Mouse (Mus musculus) neural tube, embryonic 11.5 days (tissue): ENCODE results near the gene Hbp1. TPM values are rescaled to one million over a fixed set of nuclear protein-coding genes. Genes with fewer than 3 reads are reported as not detected.
A peak's percentile ranks its signal among the peaks of the same experiment; 100 is the strongest.

Experiments
- ATAC-seq: fragments of 200-750 bp; cut with Nextera tagmentation; 2 replicates; pipeline ENCODE4 v1.8.0; 2017; ENCODE audit warnings: moderate number of reproducible peaks, mild to moderate bottlenecking, moderate TSS enrichment, moderate library complexity; ENCODE audit not compliant: insufficient read depth, low FRiP score, low TSS enrichment
- DNase-seq: peaks from one replicate; pipeline ENCODE4 v3.0.0-alpha.2; 2015; ENCODE audit warnings: low spot score
- H3K27ac ChIP-seq: fragments of 300-500 bp; sonication (generic); 2 replicates; pipeline ENCODE4 v1.5.1; 2014; ENCODE audit warnings: low read depth, mild to moderate bottlenecking, low read length
- H3K27me3 ChIP-seq: fragments of 300-500 bp; sonication (generic); 2 replicates; pipeline ENCODE4 v1.6.1; 2014; ENCODE audit warnings: mild to moderate bottlenecking, low read length, mixed read lengths; ENCODE audit not compliant: control insufficient read depth, insufficient read depth
- H3K36me3 ChIP-seq: fragments of 300-500 bp; sonication (generic); 2 replicates; pipeline ENCODE4 v1.6.1; 2014; ENCODE audit warnings: mild to moderate bottlenecking, low read length, moderate library complexity, mixed read lengths; ENCODE audit not compliant: control insufficient read depth, insufficient read depth
- H3K4me1 ChIP-seq: fragments of 300-500 bp; sonication (generic); 2 replicates; pipeline ENCODE4 v1.6.1; 2014; ENCODE audit warnings: low read length, mixed read lengths; ENCODE audit not compliant: control insufficient read depth, insufficient read depth
- H3K4me2 ChIP-seq: fragments of 300-500 bp; sonication (generic); 2 replicates; pipeline ENCODE4 v1.6.1; 2014; ENCODE audit warnings: low read depth, mild to moderate bottlenecking, moderate library complexity
- H3K4me3 ChIP-seq: fragments of 300-500 bp; sonication (generic); 2 replicates; pipeline ENCODE4 v1.5.1; 2014; ENCODE audit warnings: low read depth, low read length
- H3K9ac ChIP-seq: fragments of 300-500 bp; sonication (generic); 2 replicates; pipeline ENCODE4 v1.6.1; 2014; ENCODE audit warnings: mild to moderate bottlenecking, low read length
- H3K9me3 ChIP-seq: fragments of 300-500 bp; sonication (generic); 2 replicates; pipeline ENCODE4 v1.6.1; 2016; ENCODE audit warnings: low read length; ENCODE audit not compliant: control insufficient read depth
- WGBS: fragments of 180-500 bp; shearing (Covaris S2); extraction: QIAGEN DNeasy Blood & Tissue Kit; methylation state at CpG from one replicate; pipeline ENCODE4 v1.1.7; 2014; 5-methylcytosine and 5-hydroxymethylcytosine counted together
- polyA plus RNA-seq: library from polyadenylated mRNA; unstranded; fragments of >200 nt; fragmentation: Nextera tagmentation; extraction: Ambion mirVana; gene quantifications from 2 replicates; pipeline ENCODE4 v1.2.1, GENCODE M21; 2014

Hbp1 gene
- polyA plus RNA-seq, 1 experiment from 2014 or later = 100 TPM

DNA sequence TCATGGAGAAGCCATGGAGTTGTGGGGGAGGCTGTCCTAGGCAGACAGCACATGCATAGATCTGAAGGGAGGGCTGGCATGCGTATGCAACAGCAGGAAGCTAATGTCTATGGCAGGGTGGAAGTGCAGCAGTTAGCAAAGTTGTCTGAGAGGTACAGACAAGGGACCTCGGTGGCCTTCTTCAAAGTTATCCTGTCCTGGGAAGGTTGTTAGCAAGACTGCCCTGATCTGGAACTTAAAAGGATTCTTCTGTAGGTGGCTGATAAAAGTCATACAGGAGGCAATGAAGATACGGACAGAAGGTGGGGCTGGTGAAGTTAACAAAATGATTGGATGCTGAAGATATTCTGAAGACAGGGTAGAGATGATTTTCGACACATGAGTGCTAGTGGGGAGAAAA lies 16.1 kb upstream of the Hbp1 start:
- H3K4me3 ChIP-seq = no peak overlapping the region
- no peaks in the 10 kb centered on the region for H3K27me3 ChIP-seq
- DNase-seq (no peak), ATAC-seq (no peak)
- H3K27ac ChIP-seq = no peak overlapping the region
- H3K9me3 ChIP-seq = no peaks in the 10 kb centered on the region
- H3K4me2 ChIP-seq = no peak overlapping the region
- no peaks in the 10 kb centered on the region for H3K36me3 ChIP-seq
- H3K9ac ChIP-seq = no peak overlapping the region
- no peaks in the 10 kb centered on the region for H3K4me1 ChIP-seq
- WGBS = 88% methylated on average over 4 of the region's 4 CpGs

GRCm38 (mm10) chr12:31965517-31966212 lies 15.3 kb upstream of the Hbp1 start:
- ATAC-seq (no peak), DNase-seq (no peak)
- Histone ChIP-seq H3K4me1 (no peaks in the 10 kb centered on the region), H3K9ac (no peak overlapping the region), H3K36me3 (no peaks in the 10 kb centered on the region), H3K9me3 (no peaks in the 10 kb centered on the region), H3K4me2 (no peak overlapping the region), H3K27me3 (no peaks in the 10 kb centered on the region), H3K4me3 (no peak overlapping the region), H3K27ac (no peak overlapping the region)
- 92% methylated on average over 12 of the region's 12 CpGs for WGBS

DNA sequence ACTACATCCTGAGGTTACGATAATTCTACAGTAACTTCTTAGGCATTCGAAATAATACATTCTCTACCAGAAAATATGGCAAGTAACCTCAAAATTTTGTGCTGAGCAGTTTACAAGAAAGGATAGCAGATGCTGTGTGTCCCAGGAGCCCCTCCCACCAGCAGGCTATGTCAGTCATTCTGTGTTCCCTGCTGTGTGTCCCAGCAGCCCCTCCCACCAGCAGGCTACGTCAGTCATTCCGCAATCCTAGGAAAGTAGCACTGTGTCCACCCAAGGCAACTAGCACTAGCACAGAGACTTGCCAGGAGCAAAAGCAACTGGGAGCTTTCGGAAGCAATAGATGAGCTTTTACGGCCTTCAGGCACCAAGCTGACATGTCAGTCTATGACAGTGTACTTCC lies 13.7 kb upstream of the Hbp1 start:
- Histone ChIP-seq H3K9me3 (no peaks in the 10 kb centered on the region), H3K4me3 (no peak overlapping the region), H3K9ac (no peak overlapping the region), H3K4me1 (no peaks in the 10 kb centered on the region), H3K4me2 (no peak overlapping the region), H3K27ac (no peak overlapping the region), H3K36me3 (no peaks in the 10 kb centered on the region), H3K27me3 (no peaks in the 10 kb centered on the region)
- ATAC-seq = no peak
- 85% methylated on average over 6 of the region's 6 CpGs for WGBS
- no peak for DNase-seq

DNA sequence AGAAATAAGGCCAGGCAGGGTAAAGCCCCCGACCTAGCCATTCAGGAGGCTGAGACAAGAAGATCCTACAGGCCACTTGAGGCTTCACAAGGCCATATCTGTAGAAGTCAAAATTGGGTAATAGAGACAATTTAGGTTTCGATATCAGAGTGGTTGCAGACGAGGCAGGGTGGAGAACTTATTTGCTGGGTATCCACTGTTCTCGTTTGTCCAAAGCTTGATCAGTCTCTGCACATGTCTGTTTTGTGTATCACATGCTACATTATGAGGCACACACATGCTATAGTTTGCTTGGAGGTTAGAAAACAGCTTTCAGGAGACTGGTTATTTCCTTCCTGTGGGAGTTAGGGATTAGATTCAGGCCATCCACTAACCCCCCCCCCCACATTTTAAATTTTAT lies 5.5 kb upstream of the Hbp1 start:
- no peak overlapping the region for H3K4me3 ChIP-seq
- no peak overlapping the region for H3K9ac ChIP-seq
- no peaks in the 10 kb centered on the region for H3K27me3 ChIP-seq
- no peak for DNase-seq
- no peak for ATAC-seq
- no peaks in the 10 kb centered on the region for H3K4me1 ChIP-seq
- no peak overlapping the region for H3K27ac ChIP-seq
- H3K4me2 ChIP-seq = no peak overlapping the region
- no peaks in the 10 kb centered on the region for H3K9me3 ChIP-seq
- no peaks in the 10 kb centered on the region for H3K36me3 ChIP-seq
- 85% methylated on average over 4 of the region's 4 CpGs for WGBS

- DNase-seq (no peak), ATAC-seq (no peak)
- Histone ChIP-seq H3K9me3 (no peaks in the 10 kb centered on the region), H3K27me3 (no peaks in the 10 kb centered on the region), H3K4me2 (peak overlapping the region; percentile 69), H3K4me3 (peak overlapping the region; percentile 91), H3K4me1 (no peaks in the 10 kb centered on the region), H3K36me3 (no peaks in the 10 kb centered on the region), H3K27ac (0 out of 2 replicates have a peak overlapping the region, but pooled peaks have one; percentile 20), H3K9ac (peak overlapping the region; percentile 48)
- 8% methylated on average over 9 of the region's 9 CpGs for whole genome bisulfite sequencing
These were observed 310 bp upstream of the Hbp1 start for GRCm38 (mm10) chr12:31950659-31951031.

DNA sequence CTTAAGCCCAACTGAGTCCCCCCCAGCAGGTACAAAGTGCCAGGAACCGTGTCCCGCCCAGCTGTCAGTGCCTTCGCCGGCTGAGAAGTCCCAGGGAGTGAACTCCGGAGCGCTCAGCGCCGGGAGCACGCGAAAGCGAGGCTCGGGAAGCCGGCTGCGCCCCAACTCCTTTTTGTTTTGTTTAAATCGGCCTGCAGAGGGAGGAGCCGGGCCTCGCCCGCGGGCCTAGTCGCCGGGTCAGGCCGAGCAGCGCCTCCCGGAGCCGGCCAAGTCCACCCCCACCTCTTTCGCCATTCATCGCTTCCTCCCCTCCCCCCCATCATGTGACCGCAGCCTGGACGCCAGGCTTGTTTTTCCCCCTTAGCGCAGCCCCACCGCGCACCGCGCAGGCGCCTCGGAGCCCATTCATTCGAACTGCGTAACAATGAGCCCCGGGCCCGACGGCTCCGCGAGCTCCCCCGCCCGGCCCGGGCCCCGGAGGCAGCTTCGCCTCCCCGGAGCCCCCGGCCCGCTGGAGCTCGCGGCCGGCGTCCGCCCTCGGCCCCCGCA lies 1.1 kb downstream of the Hbp1 start:
- no peaks in the 10 kb centered on the region for H3K4me1 ChIP-seq
- no peaks in the 10 kb centered on the region for H3K27me3 ChIP-seq
- no peaks in the 10 kb centered on the region for H3K36me3 ChIP-seq
- ATAC-seq (peak; percentile 81), DNase-seq (peak; percentile 95)
- H3K27ac ChIP-seq = peak overlapping the region; percentile 99
- H3K9ac ChIP-seq = peak overlapping the region; percentile 98
- under 1% methylated on average over 54 of the region's 58 CpGs for WGBS
- peak overlapping the region; percentile 91 for H3K4me3 ChIP-seq
- H3K9me3 ChIP-seq = no peaks in the 10 kb centered on the region
- peak overlapping the region; percentile 44 for H3K4me2 ChIP-seq

GRCm38 (mm10) chr12:31948101-31949000 lies 2.0 kb downstream of the Hbp1 start:
- Histone ChIP-seq H3K4me1 (no peaks in the 10 kb centered on the region), H3K9me3 (no peaks in the 10 kb centered on the region), H3K27me3 (no peaks in the 10 kb centered on the region), H3K4me3 (peak overlapping the region; percentile 91), H3K27ac (peak overlapping the region; percentile 99), H3K36me3 (no peaks in the 10 kb centered on the region; the same call in 1 of the 2 replicates), H3K9ac (peak overlapping the region; percentile 98), H3K4me2 (peak overlapping the region; percentile 44)
- WGBS = 28% methylated on average over 7 of the region's 7 CpGs
- no peak for ATAC-seq
- no peak for DNase-seq

DNA sequence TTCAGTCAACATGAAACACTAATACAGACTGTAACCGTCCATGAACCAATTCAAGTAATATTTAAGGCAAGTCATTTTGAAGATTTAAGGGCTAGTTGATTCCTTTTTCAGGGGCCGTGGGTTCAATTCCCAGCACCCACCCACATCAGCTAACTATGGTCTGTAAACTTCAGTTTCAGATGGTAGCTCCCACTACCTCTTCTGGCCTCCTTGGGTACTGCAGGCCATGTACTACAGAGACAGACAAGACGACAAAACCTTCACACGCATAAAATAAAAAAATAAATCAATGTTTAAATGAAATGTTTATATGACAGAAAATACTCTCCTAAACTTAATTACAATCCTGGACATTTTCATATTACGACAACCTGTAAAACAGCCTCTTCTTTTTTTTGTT lies 2.9 kb downstream of the Hbp1 start:
- Histone ChIP-seq H3K36me3 (no peaks in the 10 kb centered on the region; the same call in 1 of the 2 replicates), H3K27ac (no peak overlapping the region), H3K4me3 (no peak overlapping the region), H3K4me2 (no peak overlapping the region), H3K4me1 (no peaks in the 10 kb centered on the region), H3K27me3 (no peaks in the 10 kb centered on the region), H3K9ac (no peak overlapping the region), H3K9me3 (no peaks in the 10 kb centered on the region)
- ATAC-seq (no peak), DNase-seq (peak; percentile 22)
- 94% methylated on average over 5 of the region's 5 CpGs for WGBS
